Mouse (Mus musculus) small intestine, adult 2 months (tissue): ENCODE results near the gene Zfp687. TPM values are rescaled to one million over a fixed set of nuclear protein-coding genes. Genes with fewer than 3 reads are reported as not detected.

Experiments used
- H3K27ac ChIP-seq: fragments of 200-500 bp; 2 replicates; pipeline ENCODE4 v1.5.1; 2012; ENCODE audit warnings: low read depth, low read length, control low read depth, inconsistent platforms; ENCODE audit not compliant: insufficient read depth
- H3K27me3 ChIP-seq: fragments of 200-500 bp; 2 replicates; pipeline ENCODE4 v1.6.1; 2012; ENCODE audit warnings: mild to moderate bottlenecking, moderate library complexity, low read length, inconsistent platforms; ENCODE audit not compliant: control insufficient read depth, insufficient read depth
- H3K36me3 ChIP-seq: fragments of 200-500 bp; 2 replicates; pipeline ENCODE4 v1.6.1; 2012; ENCODE audit warnings: mild to moderate bottlenecking, low read length, control low read depth, inconsistent platforms; ENCODE audit not compliant: control insufficient read depth, insufficient read depth
- H3K4me1 ChIP-seq: fragments of 200-500 bp; 2 replicates; pipeline ENCODE4 v1.6.1; 2012; ENCODE audit warnings: low read length, inconsistent platforms, mixed read lengths; ENCODE audit not compliant: control insufficient read depth, insufficient read depth, insufficient read length
- H3K4me3 ChIP-seq: fragments of 200-500 bp; 2 replicates; pipeline ENCODE4 v1.5.1; 2012; ENCODE audit warnings: low read depth, mild to moderate bottlenecking, control low read depth, inconsistent platforms, low read length, moderate library complexity
- CTCF ChIP-seq: fragments of 200-500 bp; IDR thresholded peaks from 2 replicates; pipeline ENCODE4 v1.5.1; 2012; ENCODE audit warnings: low read depth, mild to moderate bottlenecking, control low read depth, inconsistent platforms, low read length, moderate library complexity, mixed read lengths; ENCODE audit not compliant: insufficient replicate concordance, insufficient read length; ENCODE audit errors: extremely low read depth
- POLR2A ChIP-seq: fragments of 200-500 bp; IDR thresholded peaks from 2 replicates; pipeline ENCODE4 v1.6.1; 2012; ENCODE audit warnings: low read depth, mild to moderate bottlenecking, control low read depth, inconsistent platforms, low read length, moderate library complexity
- WGBS: fragments of 180-500 bp; shearing (Covaris S2); methylation state at CpG from one replicate; pipeline ENCODE4 v1.1.7; 2018; 5-methylcytosine and 5-hydroxymethylcytosine counted together
- polyA plus RNA-seq: library from polyadenylated mRNA; depleted of rRNA; stranded (reverse); fragments of >200 nt; gene quantifications from 2 replicates; pipeline ENCODE4 v1.2.3, GENCODE M21; 2012

The Zfp687 gene
- polyA plus RNA-seq, 1 experiment, result 17.1 TPM

DNA sequence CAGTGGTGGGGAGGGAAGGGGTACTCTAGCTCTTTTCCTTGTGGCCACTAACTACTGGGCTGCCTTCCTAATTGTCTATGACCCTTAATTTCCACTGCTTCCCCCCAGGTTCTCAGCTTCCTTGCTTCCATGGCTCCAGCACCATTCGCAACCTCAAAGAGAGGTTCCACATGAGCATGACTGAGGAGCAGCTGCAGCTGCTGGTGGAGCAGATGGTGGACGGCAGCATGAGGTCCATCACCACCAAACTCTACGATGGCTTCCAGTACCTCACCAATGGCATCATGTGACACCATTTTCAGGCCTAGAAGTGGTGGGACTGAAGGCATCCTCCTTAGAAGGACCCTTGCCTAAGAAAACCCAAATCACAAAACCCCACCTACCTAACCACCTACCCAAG, 9.6 kb downstream of the Zfp687 start:
- H3K27ac ChIP-seq, result no peak overlapping the region
- 91% methylated on average over 3 of the region's 3 CpGs for WGBS
- H3K36me3 ChIP-seq, result peaks cover 74% of the 10 kb centered on the region
- H3K4me1 ChIP-seq, result no peaks in the 10 kb centered on the region
- TF ChIP-seq CTCF, result no peak
- no peak for TF ChIP-seq POLR2A
- no peak overlapping the region for H3K4me3 ChIP-seq
- no peaks in the 10 kb centered on the region for H3K27me3 ChIP-seq

DNA sequence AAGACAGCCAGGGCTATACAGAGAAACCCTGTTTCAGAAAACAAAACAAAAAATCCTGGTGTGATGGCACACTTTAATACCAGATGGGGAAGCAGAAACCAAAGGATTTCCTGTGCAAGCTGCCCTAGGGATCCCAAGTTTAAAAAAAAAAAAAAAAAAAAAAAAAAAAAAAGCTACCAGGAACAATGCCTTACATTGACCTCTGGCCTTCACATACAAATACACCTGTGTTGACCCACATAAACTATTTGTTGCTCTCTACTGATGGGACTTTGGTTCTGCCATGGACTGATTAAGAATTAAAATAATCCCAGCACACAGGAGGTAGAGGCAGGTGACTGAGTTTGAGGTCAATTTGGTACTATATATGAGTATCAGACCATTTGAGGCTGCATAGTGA, 12.0 kb downstream of the Zfp687 start:
- H3K27ac ChIP-seq, result no peak overlapping the region
- no peaks in the 10 kb centered on the region for H3K4me1 ChIP-seq
- no peaks in the 10 kb centered on the region for H3K27me3 ChIP-seq
- no peak overlapping the region for H3K4me3 ChIP-seq
- no peak for TF ChIP-seq CTCF
- no peak for TF ChIP-seq POLR2A
- peaks cover 73% of the 10 kb centered on the region for H3K36me3 ChIP-seq

DNA sequence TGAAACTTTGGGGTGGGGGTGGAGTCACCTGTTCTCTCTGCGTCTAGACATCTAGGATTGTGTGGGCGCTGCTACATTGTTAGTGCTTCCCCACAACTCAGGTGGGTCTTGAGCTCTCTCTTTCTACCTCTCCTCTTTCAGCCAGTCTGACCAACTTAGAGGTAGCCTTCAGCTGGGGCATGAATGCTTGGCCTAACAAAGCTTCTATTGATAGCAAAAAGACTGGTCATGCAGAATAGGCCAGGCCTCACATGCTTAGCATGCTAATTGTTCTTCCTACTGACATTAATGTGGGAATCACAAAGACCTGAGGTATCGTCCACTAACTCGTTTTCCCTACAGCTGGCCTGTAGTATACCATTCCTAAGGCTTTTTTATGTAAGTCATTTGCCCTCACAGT, 12.7 kb downstream of the Zfp687 start:
- WGBS, result 91% methylated on average over 4 of the region's 4 CpGs
- no peaks in the 10 kb centered on the region for H3K4me1 ChIP-seq
- H3K36me3 ChIP-seq, result peaks cover 72% of the 10 kb centered on the region
- H3K4me3 ChIP-seq, result no peak overlapping the region
- no peak overlapping the region for H3K27ac ChIP-seq
- no peaks in the 10 kb centered on the region for H3K27me3 ChIP-seq
- TF ChIP-seq POLR2A (no peak), CTCF (no peak)

DNA sequence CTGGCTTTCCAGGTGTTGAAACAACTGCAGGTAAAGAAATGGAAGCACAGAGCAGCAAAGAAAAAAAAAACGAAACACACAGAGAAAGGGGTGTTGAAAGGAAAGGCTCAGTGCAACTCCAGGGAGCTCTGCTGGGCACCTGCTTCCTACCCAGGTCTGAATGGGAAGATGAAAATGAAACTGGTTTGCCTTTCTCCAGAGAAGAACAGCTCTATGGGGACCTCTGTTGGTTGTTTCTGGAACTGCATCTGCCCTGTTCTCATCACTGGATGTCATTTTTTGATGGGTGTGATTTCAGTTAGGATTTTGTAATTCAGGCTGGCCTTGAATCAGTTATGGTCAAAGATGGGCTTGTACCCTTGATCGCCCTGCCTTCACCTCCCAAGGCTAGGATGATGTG, 18.3 kb downstream of the Zfp687 start:
- Histone ChIP-seq H3K27ac (no peak overlapping the region), H3K4me3 (no peak overlapping the region), H3K4me1 (no peaks in the 10 kb centered on the region; the same call in 1 of the 2 replicates), H3K27me3 (no peaks in the 10 kb centered on the region), H3K36me3 (peaks cover 66% of the 10 kb centered on the region)
- WGBS, result 24% methylated on average over 2 of the region's 2 CpGs
- TF ChIP-seq POLR2A, result no peak
- TF ChIP-seq CTCF, result peak; percentile 48; the same call in 1 of the 2 replicates

DNA sequence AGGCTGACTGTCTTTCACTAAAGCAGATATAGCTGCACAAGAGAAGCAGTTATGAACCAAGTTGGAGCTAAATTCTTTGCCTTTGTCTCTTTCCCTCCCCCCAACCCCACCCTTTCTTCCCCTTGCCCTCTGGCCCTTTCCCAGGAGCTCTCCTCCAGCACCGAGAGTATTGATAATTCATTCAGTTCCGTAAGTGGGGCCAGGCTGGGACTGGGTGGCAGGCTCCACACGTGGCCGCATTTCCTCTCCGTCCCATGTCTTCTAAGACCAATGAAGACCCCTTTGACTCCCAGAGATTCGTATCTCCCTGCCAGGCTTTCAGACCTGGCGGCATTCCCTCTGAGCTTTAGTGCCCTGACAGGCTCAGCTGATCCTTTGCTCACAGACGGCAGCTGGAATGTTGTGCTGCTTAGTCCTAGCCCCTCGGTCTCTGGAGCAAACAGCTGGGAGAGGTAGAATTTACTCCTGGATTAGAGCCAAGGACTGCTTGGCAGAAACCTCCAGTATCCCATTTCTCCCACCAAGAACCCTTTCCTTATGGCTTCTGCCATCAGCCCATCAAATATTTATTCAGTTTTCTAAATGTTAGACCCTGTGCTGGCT, 26.0 kb downstream of the Zfp687 start:
- no peak overlapping the region for H3K27ac ChIP-seq
- WGBS, result 16% methylated on average over 9 of the region's 9 CpGs

DNA sequence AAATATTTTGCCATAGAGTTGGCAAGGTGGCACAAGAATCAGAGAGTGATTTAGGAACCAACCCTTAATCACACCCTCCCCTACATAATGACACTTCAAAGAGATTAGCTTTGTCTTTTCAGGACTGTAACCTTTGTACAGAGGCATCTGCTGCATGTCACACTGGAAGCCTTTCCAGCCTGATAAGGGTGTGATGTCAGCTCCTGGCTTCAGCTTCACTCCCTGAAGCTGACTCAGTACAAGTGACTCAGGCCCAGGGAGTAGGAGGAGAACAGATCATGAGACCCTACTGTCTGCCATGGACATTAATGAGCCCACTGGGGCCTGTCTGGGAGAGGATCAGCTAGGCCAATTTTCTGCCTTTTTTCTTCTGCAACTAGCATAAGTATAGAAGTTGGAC, 27.7 kb downstream of the Zfp687 start:
- no peaks in the 10 kb centered on the region for H3K27me3 ChIP-seq
- H3K36me3 ChIP-seq, result peaks cover 28% of the 10 kb centered on the region
- TF ChIP-seq CTCF, result no peak
- peaks cover 19% of the 10 kb centered on the region; the same call in 1 of the 2 replicates for H3K4me1 ChIP-seq
- H3K4me3 ChIP-seq, result no peak overlapping the region
- H3K27ac ChIP-seq, result peak overlapping the region; percentile 55; the same call in 1 of the 2 replicates

More for the DNA sequence above, 26.0 kb downstream of the Zfp687 start:
- no peak overlapping the region for H3K4me3 ChIP-seq
- peaks cover 28% of the 10 kb centered on the region for H3K36me3 ChIP-seq
- H3K4me1 ChIP-seq, result peaks cover 19% of the 10 kb centered on the region; the same call in 1 of the 2 replicates
- TF ChIP-seq CTCF, result no peak
- no peak for TF ChIP-seq POLR2A
- no peaks in the 10 kb centered on the region for H3K27me3 ChIP-seq

DNA sequence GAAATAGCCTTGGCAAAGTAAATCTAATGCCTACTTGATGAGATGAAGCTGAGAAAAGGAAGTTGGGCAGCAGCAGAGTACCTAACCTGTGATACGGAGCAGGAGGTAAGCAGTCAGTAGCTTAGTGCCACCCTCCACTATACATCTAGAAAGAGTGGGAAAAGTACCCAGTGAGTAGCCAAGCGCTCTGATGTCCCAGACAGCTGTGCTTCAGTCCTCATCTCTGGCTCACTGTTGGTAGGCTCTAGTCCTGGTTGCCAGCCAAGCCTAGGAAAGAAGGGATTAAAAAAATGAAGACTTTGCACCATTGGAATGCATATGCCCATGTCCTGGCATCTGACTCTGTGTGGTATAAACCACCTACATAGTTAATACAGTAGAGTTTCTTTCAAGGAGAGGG, 29.7 kb downstream of the Zfp687 start:
- Histone ChIP-seq H3K4me3 (no peak overlapping the region), H3K27me3 (no peaks in the 10 kb centered on the region), H3K27ac (no peak overlapping the region), H3K36me3 (peaks cover 32% of the 10 kb centered on the region), H3K4me1 (peaks cover 19% of the 10 kb centered on the region; the same call in 1 of the 2 replicates)
- WGBS, result 87% methylated on average over 2 of the region's 2 CpGs
- no peak for TF ChIP-seq CTCF
- TF ChIP-seq POLR2A, result no peak
